20 mouse cellular contexts compared by ENCODE assay signal in genomic region chr15:45266620-45267263, GRCm38 (mm10).
DNase-seq lines count a peak whose midpoint lies in the region; ATAC-seq and TF ChIP-seq lines count a peak whose summit lies in the region.
"Had no signal": no experiment of that assay in that cellular context is flagged by ENCODE, and none has a peak within 500 bp of the region (broad histone marks: within the 10 kb centered on the region; RNA-seq: fewer than 3 reads in every experiment).

No protein-coding gene starts in this region.

- H3K9ac ChIP-seq in forebrain, postnatal 0 days = no peak overlapping the region
- no peak overlapping the region for H3K9ac ChIP-seq in forebrain, embryonic 15.5 days (replicated peaks)
- H3K9ac ChIP-seq: embryonic facial prominence, embryonic 13.5 days; forebrain, embryonic 12.5 days; limb, embryonic 12.5 days; liver, embryonic 15.5 days; midbrain, embryonic 13.5 days; neural tube, embryonic 12.5 days had no signal

- no peak overlapping the region for H3K4me3 ChIP-seq in forebrain, postnatal 0 days (ENCODE audit: low read depth, low read length)
- no peak overlapping the region for H3K4me3 ChIP-seq in forebrain, embryonic 15.5 days
- H3K4me3 ChIP-seq in left cerebral cortex, adult 2 months = no peak overlapping the region
- H3K4me3 ChIP-seq: embryonic facial prominence, embryonic 13.5 days; forebrain, embryonic 12.5 days; heart, embryonic 10.5 days; limb, embryonic 12.5 days; liver, embryonic 15.5 days; midbrain, embryonic 13.5 days; neural tube, embryonic 12.5 days had no signal

- ATAC-seq in forebrain, postnatal 0 days = no peak
- ATAC-seq in forebrain, embryonic 15.5 days (replicated peaks) = no peak
- ATAC-seq: midbrain, embryonic 13.5 days had no signal

- no peaks in the 10 kb centered on the region for H3K9me3 ChIP-seq in forebrain, postnatal 0 days (ENCODE audit: low read length)
- no peaks in the 10 kb centered on the region for H3K9me3 ChIP-seq in forebrain, embryonic 15.5 days
- H3K9me3 ChIP-seq: embryonic facial prominence, embryonic 13.5 days; forebrain, embryonic 12.5 days; heart, embryonic 10.5 days; limb, embryonic 12.5 days; liver, embryonic 15.5 days; midbrain, embryonic 13.5 days; neural tube, embryonic 12.5 days had no signal

- H3K4me2 ChIP-seq in forebrain, postnatal 0 days (ENCODE audit: low read depth) = no peak overlapping the region
- no peak overlapping the region for H3K4me2 ChIP-seq in forebrain, embryonic 15.5 days (replicated peaks)
- H3K4me2 ChIP-seq: embryonic facial prominence, embryonic 13.5 days; forebrain, embryonic 12.5 days; limb, embryonic 12.5 days; liver, embryonic 15.5 days; midbrain, embryonic 13.5 days; neural tube, embryonic 12.5 days had no signal

- H3K4me1 ChIP-seq in forebrain, postnatal 0 days (ENCODE audit: insufficient read depth) = 0 out of 2 replicates have a peak, but pooled peaks cover 3% of the 10 kb centered on the region
- H3K4me1 ChIP-seq in forebrain, embryonic 15.5 days = no peaks in the 10 kb centered on the region
- H3K4me1 ChIP-seq: embryonic facial prominence, embryonic 13.5 days; forebrain, embryonic 12.5 days; heart, embryonic 10.5 days; limb, embryonic 12.5 days; liver, embryonic 15.5 days; midbrain, embryonic 13.5 days; neural tube, embryonic 12.5 days had no signal

- intact Hi-C loops in left cerebral cortex, adult 2 months (cut with DNase I) = loop anchor here (10.0 kb wide), 1 partner anchor 432 kb away; no protein-coding TSS in a partner anchor

- DNase-seq in forebrain, postnatal 0 days = peak; percentile 31
- no peak for DNase-seq in left cerebral cortex, adult 2 months (ENCODE audit: extremely low spot score in 1 of 2, low spot score in 2 of 2)
- DNase-seq in left cerebral cortex, adult 11 months (ENCODE audit: low spot score) = no peak
- peak; percentile 44 for DNase-seq in Muller cell, postnatal 12 days (ENCODE audit: inconsistent ontology term)
- peak; percentile 13 to 21 for DNase-seq in cerebellum, postnatal 36 days
- DNase-seq in spleen, postnatal 4 days (ENCODE audit: low spot score in 2 of 2) = no peak
- no peak for DNase-seq in thymus, postnatal 10 days (ENCODE audit: low spot score in 2 of 2)
- DNase-seq: adrenal gland, postnatal 25 days; gastrocnemius, postnatal 25 days; heart, postnatal 4 days; kidney, adult 18-20 months; kidney, postnatal 36 days had no signal

- H3K36me3 ChIP-seq in forebrain, postnatal 0 days (ENCODE audit: insufficient read depth) = no peaks in the 10 kb centered on the region
- no peaks in the 10 kb centered on the region for H3K36me3 ChIP-seq in forebrain, embryonic 15.5 days
- H3K36me3 ChIP-seq: embryonic facial prominence, embryonic 13.5 days; forebrain, embryonic 12.5 days; heart, embryonic 10.5 days; limb, embryonic 12.5 days; liver, embryonic 15.5 days; midbrain, embryonic 13.5 days; neural tube, embryonic 12.5 days had no signal

- no peaks in the 10 kb centered on the region for H3K27me3 ChIP-seq in forebrain, postnatal 0 days (ENCODE audit: insufficient read depth, low read length)
- no peaks in the 10 kb centered on the region for H3K27me3 ChIP-seq in forebrain, embryonic 15.5 days
- H3K27me3 ChIP-seq: embryonic facial prominence, embryonic 13.5 days; forebrain, embryonic 12.5 days; limb, embryonic 12.5 days; liver, embryonic 15.5 days; midbrain, embryonic 13.5 days; neural tube, embryonic 12.5 days had no signal

- no peak overlapping the region for H3K27ac ChIP-seq in forebrain, postnatal 0 days (ENCODE audit: low read depth, low read length)
- no peak overlapping the region for H3K27ac ChIP-seq in forebrain, embryonic 15.5 days (replicated peaks)
- peak overlapping the region; percentile 1; the same call in 1 of the 2 replicates for H3K27ac ChIP-seq in left cerebral cortex, adult 2 months
- H3K27ac ChIP-seq: embryonic facial prominence, embryonic 13.5 days; forebrain, embryonic 12.5 days; heart, embryonic 10.5 days; limb, embryonic 12.5 days; liver, embryonic 15.5 days; midbrain, embryonic 13.5 days; neural tube, embryonic 12.5 days had no signal

- TF ChIP-seq CTCF in forebrain, postnatal 0 days (IDR thresholded peaks at IDR 0.05; ENCODE audit: low read depth) = no peak
- TF ChIP-seq CTCF in left cerebral cortex, adult 2 months (IDR thresholded peaks at IDR 0.05) = no peak

Comparison
In these comparisons a context has a peak if more than half of its experiments do, and no peak if none do; other contexts are left out.
1. DNase-seq: peak in forebrain, postnatal 0 days (single experiment), Muller cell, postnatal 12 days (single experiment) and cerebellum, postnatal 36 days (2 of 2); none in left cerebral cortex, adult 2 months (0 of 2), left cerebral cortex, adult 11 months (single experiment), spleen, postnatal 4 days (0 of 2) and thymus, postnatal 10 days (0 of 2).